Mouse (Mus musculus) midbrain, postnatal 0 days (tissue): ENCODE data around the gene Rexo4. TPM values are rescaled to one million over a fixed set of nuclear protein-coding genes. Genes with fewer than 3 reads are reported as not detected.

Source experiments
- ATAC-seq: fragments of 200-750 bp; cut with Nextera tagmentation; 2 replicates; pipeline ENCODE4 v1.8.0; 2017; ENCODE audit warnings: moderate number of reproducible peaks, mild to moderate bottlenecking, moderate TSS enrichment, moderate library complexity; ENCODE audit not compliant: low FRiP score
- DNase-seq: peaks from one replicate; pipeline ENCODE4 v3.0.0-alpha.2; 2015; ENCODE audit warnings: low spot score
- H3K27ac ChIP-seq: fragments of 300-500 bp; sonication (generic); 2 replicates; pipeline ENCODE4 v1.5.1; 2014; ENCODE audit warnings: low read depth, mild to moderate bottlenecking, low read length, mixed read lengths
- H3K27me3 ChIP-seq: fragments of 300-500 bp; sonication (generic); 2 replicates; pipeline ENCODE4 v1.6.1; 2014; ENCODE audit warnings: low read length, control low read depth, mixed read lengths; ENCODE audit not compliant: insufficient read depth
- H3K36me3 ChIP-seq: fragments of 300-500 bp; sonication (generic); 2 replicates; pipeline ENCODE4 v1.6.1; 2014; ENCODE audit warnings: low read length, control low read depth, mixed read lengths; ENCODE audit not compliant: insufficient read depth
- H3K4me1 ChIP-seq: fragments of 300-500 bp; sonication (generic); 2 replicates; pipeline ENCODE4 v1.6.1; 2014; ENCODE audit warnings: mild to moderate bottlenecking, control low read depth, antibody characterized with exemption, low read length, mixed read lengths; ENCODE audit not compliant: insufficient read depth
- H3K4me2 ChIP-seq: fragments of 300-500 bp; sonication (generic); 2 replicates; pipeline ENCODE4 v1.6.1; 2014; ENCODE audit warnings: low read depth, mild to moderate bottlenecking, low read length, mixed read lengths; ENCODE audit not compliant: poor library complexity, severe bottlenecking
- H3K4me3 ChIP-seq: fragments of 300-500 bp; sonication (generic); 2 replicates; pipeline ENCODE4 v1.5.1; 2014; ENCODE audit warnings: low read depth, mild to moderate bottlenecking, low read length, moderate library complexity
- H3K9ac ChIP-seq: fragments of 300-500 bp; sonication (generic); replicated peaks from 2 replicates; pipeline ENCODE4 v1.6.1; 2014; ENCODE audit warnings: mild to moderate bottlenecking, low read length, moderate library complexity, mixed read lengths; ENCODE audit not compliant: poor library complexity, severe bottlenecking
- H3K9me3 ChIP-seq: fragments of 300-500 bp; sonication (generic); 2 replicates; pipeline ENCODE4 v1.6.1; 2016; ENCODE audit warnings: low read length, control low read depth
- CTCF ChIP-seq: IDR thresholded peaks from 2 replicates; pipeline ENCODE4 v1.5.1; 2016; ENCODE audit warnings: antibody characterized with exemption, mild to moderate bottlenecking
- WGBS: fragments of 180-500 bp; shearing (Covaris S2); extraction: QIAGEN DNeasy Blood & Tissue Kit; methylation state at CpG from one replicate; pipeline ENCODE4 v1.1.7; 2014; 5-methylcytosine and 5-hydroxymethylcytosine counted together
- polyA plus RNA-seq: library from polyadenylated mRNA; unstranded; fragments of >200 nt; fragmentation: Nextera tagmentation; extraction: Ambion mirVana; gene quantifications from 2 replicates; pipeline ENCODE4 v1.2.1, GENCODE M21; 2015
- total RNA-seq: library from RNA; depleted of rRNA; stranded (reverse); fragments of >200 nt; gene quantifications from 2 replicates; pipeline ENCODE4 v1.2.3, GENCODE M21; 2014; rRNA removed

The Rexo4 gene
- total and polyA plus RNA-seq, 2 experiments from 2014 or later: 26.0 to 39.1 TPM

DNA sequence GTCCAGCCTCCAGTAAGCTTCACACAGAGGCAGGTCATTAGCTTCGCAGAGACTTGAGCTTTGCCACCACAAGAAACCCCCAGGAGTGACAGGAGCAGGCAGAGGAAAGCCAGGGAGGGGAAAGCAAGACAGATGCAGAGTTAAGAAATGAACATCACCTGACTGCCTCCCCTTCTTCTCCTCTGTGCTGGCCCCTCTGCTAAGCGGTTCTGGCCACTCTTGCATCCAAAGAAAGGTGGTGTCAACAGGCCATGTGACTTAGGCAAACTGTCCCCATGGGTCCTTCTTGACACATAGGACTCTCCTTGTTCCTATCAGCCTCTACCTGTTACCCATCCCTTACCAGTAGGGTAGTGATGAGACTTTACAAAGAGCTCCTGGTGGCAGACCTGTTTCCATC lies 58.2 kb downstream of the Rexo4 start:
- H3K36me3 ChIP-seq: peaks cover 25% of the 10 kb centered on the region
- peaks cover 15% of the 10 kb centered on the region for H3K4me1 ChIP-seq
- DNase-seq (no peak), ATAC-seq (no peak)
- H3K4me2 ChIP-seq: no peak overlapping the region
- no peak overlapping the region for H3K9ac ChIP-seq
- no peaks in the 10 kb centered on the region for H3K27me3 ChIP-seq
- no peak overlapping the region for H3K27ac ChIP-seq
- H3K9me3 ChIP-seq: no peaks in the 10 kb centered on the region
- TF ChIP-seq CTCF: no peak
- no peak overlapping the region for H3K4me3 ChIP-seq
- WGBS: 92% methylated on average over 2 of the region's 2 CpGs

Other genes with a start within 250 kb of the Rexo4 start
- gene Abo, start 99.4 kb downstream of the Rexo4 start, total RNA-seq: not detected in 2 replicates
- gene Abo, start 99.4 kb downstream of the Rexo4 start, polyA plus RNA-seq: not detected in 2 replicates
- 17.2 and 23.8 TPM in 2 replicates for gene Surf6, start 61.5 kb downstream of the Rexo4 start, total RNA-seq
- 24.7 and 27.8 TPM in 2 replicates for gene Surf6, start 61.5 kb downstream of the Rexo4 start, polyA plus RNA-seq
- gene Med22, start 53.7 kb downstream of the Rexo4 start, total RNA-seq: 106 and 119 TPM in 2 replicates
- 139 and 144 TPM in 2 replicates for gene Med22, start 53.7 kb downstream of the Rexo4 start, polyA plus RNA-seq
- gene Rpl7a, start 53.6 kb downstream of the Rexo4 start, total RNA-seq: 910 and 1,034 TPM in 2 replicates
- 411 and 433 TPM in 2 replicates for gene Rpl7a, start 53.6 kb downstream of the Rexo4 start, polyA plus RNA-seq
- 27.5 and 30.0 TPM in 2 replicates for gene Surf2, start 48.0 kb downstream of the Rexo4 start, total RNA-seq
- 55.2 and 55.5 TPM in 2 replicates for gene Surf2, start 48.0 kb downstream of the Rexo4 start, polyA plus RNA-seq
- 59.7 and 78.8 TPM in 2 replicates for gene Surf1, start 47.9 kb downstream of the Rexo4 start, total RNA-seq
- gene Surf1, start 47.9 kb downstream of the Rexo4 start, polyA plus RNA-seq: 112 and 122 TPM in 2 replicates
- gene Surf4, start 30.5 kb downstream of the Rexo4 start, total RNA-seq: 108 and 120 TPM in 2 replicates
- 101 and 102 TPM in 2 replicates for gene Surf4, start 30.5 kb downstream of the Rexo4 start, polyA plus RNA-seq
- 0.33 TPM in 1 of 2 replicates, not detected in the other for gene Stkld1, start 30.3 kb downstream of the Rexo4 start, total RNA-seq
- gene Stkld1, start 30.3 kb downstream of the Rexo4 start, polyA plus RNA-seq: 0.11 and 0.17 TPM in 2 replicates
- 0.38 TPM in 1 of 2 replicates, not detected in the other for gene Adamts13, start 9.0 kb upstream of the Rexo4 start, total RNA-seq
- gene Adamts13, start 9.0 kb upstream of the Rexo4 start, polyA plus RNA-seq: 0.31 TPM in 1 of 2 replicates, not detected in the other
- gene Cacfd1, start 45.5 kb upstream of the Rexo4 start, total RNA-seq: 52.8 and 63.0 TPM in 2 replicates
- gene Cacfd1, start 45.5 kb upstream of the Rexo4 start, polyA plus RNA-seq: 97.1 and 98.8 TPM in 2 replicates
- 23.8 and 31.8 TPM in 2 replicates for gene Slc2a6, start 63.6 kb upstream of the Rexo4 start, total RNA-seq
- gene Slc2a6, start 63.6 kb upstream of the Rexo4 start, polyA plus RNA-seq: 14.4 and 14.8 TPM in 2 replicates
- 0.16 TPM in 1 of 2 replicates, not detected in the other for gene Mymk, start 107.8 kb upstream of the Rexo4 start, total RNA-seq
- 0.15 TPM in 1 of 2 replicates, not detected in the other for gene Mymk, start 107.8 kb upstream of the Rexo4 start, polyA plus RNA-seq
- gene Adamtsl2, start 115.0 kb upstream of the Rexo4 start, total RNA-seq: 14.3 and 17.0 TPM in 2 replicates
- gene Adamtsl2, start 115.0 kb upstream of the Rexo4 start, polyA plus RNA-seq: 7.3 and 9.3 TPM in 2 replicates
- gene Fam163b, start 178.1 kb upstream of the Rexo4 start, total RNA-seq: 4.9 and 8.4 TPM in 2 replicates
- 13.0 and 13.9 TPM in 2 replicates for gene Fam163b, start 178.1 kb upstream of the Rexo4 start, polyA plus RNA-seq
- 4.2 and 12.3 TPM in 2 replicates for gene Dbh, start 200.8 kb upstream of the Rexo4 start, total RNA-seq
- gene Dbh, start 200.8 kb upstream of the Rexo4 start, polyA plus RNA-seq: 0.21 and 0.45 TPM in 2 replicates